ENCODE assay signal across 23 mouse cellular contexts in the genomic region with DNA sequence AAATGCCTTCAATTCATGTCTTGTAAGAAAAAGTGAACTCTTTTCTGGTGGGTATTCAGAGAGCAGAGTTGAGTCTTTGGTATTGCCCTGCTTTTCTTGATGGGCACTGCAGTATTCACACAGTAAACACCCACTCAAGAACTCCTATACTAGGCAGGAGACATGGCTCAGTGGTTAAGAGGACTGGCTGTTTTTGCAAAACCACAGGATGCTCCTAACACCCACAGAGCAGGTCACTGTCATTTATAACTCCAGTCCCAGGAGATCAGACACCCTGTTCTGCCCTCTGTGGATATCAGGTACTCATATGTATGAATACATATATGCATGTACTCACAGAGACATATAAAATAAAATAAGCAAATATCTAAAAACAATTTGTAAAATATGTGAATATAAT.
A peak's percentile ranks its signal among the peaks of the same experiment; 100 is the strongest.
DNase-seq lines count a peak whose midpoint lies in the region; ATAC-seq lines count a peak whose summit lies in the region.
"Had no signal": no experiment of that assay in that cellular context is flagged by ENCODE, and none has a peak within 500 bp of the region (broad histone marks: within the 10 kb centered on the region; RNA-seq: fewer than 3 reads in every experiment).

No protein-coding gene starts in this region.

- H3K36me3 ChIP-seq in midbrain, embryonic 15.5 days (replicated peaks), result no peaks in the 10 kb centered on the region
- H3K36me3 ChIP-seq: embryonic facial prominence, embryonic 10.5 days; embryonic facial prominence, embryonic 12.5 days; forebrain, embryonic 15.5 days; G1E had no signal

- H3K4me1 ChIP-seq in midbrain, embryonic 15.5 days, result no peaks in the 10 kb centered on the region
- H3K4me1 ChIP-seq: embryonic facial prominence, embryonic 10.5 days; embryonic facial prominence, embryonic 12.5 days; forebrain, embryonic 13.5 days; forebrain, embryonic 15.5 days had no signal

- peak; percentile 60 for ATAC-seq in neutrophil, adult 5-6 weeks (ENCODE audit: extremely low read depth, insufficient number of reproducible peaks, low FRiP score, poor library complexity, severe bottlenecking)
- ATAC-seq in midbrain, embryonic 15.5 days (replicated peaks), result no peak
- ATAC-seq: activated CD4-positive, CD25-positive, alpha-beta regulatory T cell, adult 4 months; CD4-positive, CD25-positive, alpha-beta regulatory T cell, adult 4 months; forebrain, embryonic 13.5 days; forebrain, embryonic 15.5 days; forebrain, postnatal 0 days; Patski had no signal

- H3K9ac ChIP-seq in midbrain, embryonic 15.5 days, result no peak overlapping the region
- H3K9ac ChIP-seq: embryonic facial prominence, embryonic 12.5 days; forebrain, embryonic 13.5 days; forebrain, embryonic 15.5 days; forebrain, postnatal 0 days had no signal

- DNase-seq in spleen, postnatal 36 days (ENCODE audit: low spot score in 2 of 2), result peak; percentile 46 to 49
- DNase-seq in spleen, adult 18-20 months, result no peak
- DNase-seq in right cerebral cortex, postnatal 25 days, result no peak
- DNase-seq: adrenal gland, adult 8-10 months; adrenal gland, postnatal 14 days; adrenal gland, postnatal 36 days; cerebellum, adult 11-12 months; cerebellum, adult 2 months; cerebellum, adult 9-10 months; cerebellum, postnatal 10 days; cerebellum, postnatal 25 days; forebrain, postnatal 0 days had no signal

- no peaks in the 10 kb centered on the region for H3K9me3 ChIP-seq in midbrain, embryonic 15.5 days
- H3K9me3 ChIP-seq: embryonic facial prominence, embryonic 10.5 days; embryonic facial prominence, embryonic 12.5 days; forebrain, embryonic 13.5 days; forebrain, embryonic 15.5 days; G1E had no signal

- no peak overlapping the region for H3K4me3 ChIP-seq in midbrain, embryonic 15.5 days
- H3K4me3 ChIP-seq: embryonic facial prominence, embryonic 10.5 days; embryonic facial prominence, embryonic 12.5 days; forebrain, embryonic 13.5 days; forebrain, embryonic 15.5 days had no signal

- no peak overlapping the region for H3K4me2 ChIP-seq in midbrain, embryonic 15.5 days
- H3K4me2 ChIP-seq: embryonic facial prominence, embryonic 12.5 days; forebrain, embryonic 13.5 days; forebrain, embryonic 15.5 days had no signal

- H3K27me3 ChIP-seq in midbrain, embryonic 15.5 days (replicated peaks), result no peaks in the 10 kb centered on the region
- H3K27me3 ChIP-seq: CH12.LX; embryonic facial prominence, embryonic 12.5 days; forebrain, embryonic 13.5 days; forebrain, embryonic 15.5 days; Patski had no signal

- no peak overlapping the region for H3K27ac ChIP-seq in midbrain, embryonic 15.5 days
- H3K27ac ChIP-seq: embryonic facial prominence, embryonic 10.5 days; embryonic facial prominence, embryonic 12.5 days; forebrain, embryonic 13.5 days; forebrain, embryonic 15.5 days had no signal

Comparison
In these comparisons a context has a peak if more than half of its experiments do, and no peak if none do; other contexts are left out.
1. DNase-seq: peak in spleen, postnatal 36 days (2 of 2); none in spleen, adult 18-20 months (0 of 2) and right cerebral cortex, postnatal 25 days (single experiment).